Mouse (Mus musculus) C2C12 (cell line): ENCODE measurements around the gene Acer3. TPM values are rescaled to one million over a fixed set of nuclear protein-coding genes. Genes with fewer than 3 reads are reported as not detected.

ENCODE experiments used
- H3K27me3 ChIP-seq: one replicate; pipeline ENCODE4 v1.6.1; 2011; ENCODE audit not compliant: control insufficient read depth, insufficient read depth, insufficient read length
- H3K36me3 ChIP-seq: one replicate; pipeline ENCODE4 v1.6.1; 2011; ENCODE audit not compliant: control insufficient read depth, insufficient read depth
- H3K4me3 ChIP-seq: one replicate; pipeline ENCODE4 v1.5.1; 2011; ENCODE audit warnings: mild to moderate bottlenecking, control low read depth; ENCODE audit not compliant: poor library complexity, insufficient read depth, severe bottlenecking
- H3K79me2 ChIP-seq: one replicate; pipeline ENCODE4 v1.6.1; 2011; ENCODE audit not compliant: control insufficient read depth, insufficient read depth
- H3K79me3 ChIP-seq: one replicate; pipeline ENCODE4 v1.6.1; 2011; ENCODE audit warnings: low read depth, control low read depth
- H3ac ChIP-seq: one replicate; pipeline ENCODE3; 2011; ENCODE audit warnings: low read depth; ENCODE audit not compliant: control insufficient read depth, insufficient read length
- CEBPB ChIP-seq: IDR thresholded peaks from one replicate; pipeline ENCODE4 v1.6.1; 2011; ENCODE audit warnings: low read depth, mild to moderate bottlenecking, control low read depth, moderate library complexity
- CTCF ChIP-seq: IDR thresholded peaks from one replicate; pipeline ENCODE4 v1.5.1; 2011; ENCODE audit not compliant: control insufficient read depth, insufficient read depth, insufficient read length
- FOSL1 ChIP-seq: IDR thresholded peaks from one replicate; pipeline ENCODE4 v1.8.0; 2011; ENCODE audit warnings: mild to moderate bottlenecking, low read length; ENCODE audit not compliant: poor library complexity, insufficient read depth, severe bottlenecking
- MAX ChIP-seq: IDR thresholded peaks from one replicate; pipeline ENCODE4 v1.6.1; 2011; ENCODE audit warnings: mild to moderate bottlenecking, control low read depth
- MYOD1 ChIP-seq: IDR thresholded peaks from one replicate; pipeline ENCODE4 v1.6.1; 2011; ENCODE audit warnings: low read depth; ENCODE audit not compliant: control insufficient read depth, insufficient read length
- MYOG ChIP-seq: IDR thresholded peaks from one replicate; pipeline ENCODE4 v1.6.1; 2011; ENCODE audit not compliant: control insufficient read depth, insufficient read length; ENCODE audit errors: extremely low read depth
- USF1 ChIP-seq: IDR thresholded peaks from one replicate; pipeline ENCODE4 v1.6.1; 2011; ENCODE audit warnings: low read depth, mild to moderate bottlenecking, control low read depth, moderate library complexity
- polyA plus RNA-seq: library from polyadenylated mRNA; unstranded; fragments of >200 nt; fragmentation: generic; extraction: Trizol; gene quantifications from one replicate; pipeline ENCODE4 v1.2.1, GENCODE M21; 2012; ENCODE audit warnings: missing spikeins

Acer3 gene
- polyA plus RNA-seq, 1 experiment: 7.6 TPM

- TF ChIP-seq MAX (no peak), MYOG (no peak), MYOD1 (no peak), CEBPB (no peak), FOSL1 (no peak), CTCF (no peak), USF1 (no peak)
- Histone ChIP-seq H3K36me3 (no peaks in the 10 kb centered on the region), H3K27me3 (no peaks in the 10 kb centered on the region)
Observed at GRCm38 (mm10) chr7:98333507-98333906, 12.5 kb upstream of the Acer3 start.

DNA sequence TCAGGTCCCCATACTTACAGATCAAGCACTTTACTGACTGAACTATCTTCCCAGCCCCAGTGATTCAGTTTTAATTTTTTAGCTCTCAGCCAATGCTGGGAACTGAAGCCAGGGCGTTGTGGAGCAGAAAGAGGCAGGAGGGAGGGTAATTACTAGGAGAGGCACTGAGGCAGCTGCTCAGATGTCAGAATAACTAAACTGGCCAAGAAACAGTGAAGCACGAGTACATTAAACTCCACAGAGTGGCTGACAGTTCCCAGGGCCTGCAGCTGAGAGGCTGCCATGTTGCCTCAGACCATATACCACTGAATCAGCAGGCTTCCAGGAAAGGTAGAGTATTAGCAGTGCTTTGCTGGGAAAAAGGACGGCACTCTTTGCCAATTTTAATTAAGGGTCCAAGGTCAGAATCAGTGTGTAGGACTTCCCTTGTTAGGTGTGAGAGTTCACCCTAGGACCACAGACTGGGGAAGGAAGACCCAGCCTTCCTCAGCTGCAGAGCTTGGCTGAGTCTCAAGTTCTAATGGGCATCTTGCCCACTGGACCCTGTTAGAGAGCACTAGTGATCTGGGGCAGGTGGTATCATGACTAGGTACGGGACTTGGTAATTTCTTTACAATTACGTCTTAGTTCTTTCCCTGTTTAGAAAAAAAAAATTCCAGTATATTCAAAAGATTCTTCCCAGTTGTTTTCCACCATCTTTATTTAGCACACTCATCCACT is 11.8 kb upstream of the Acer3 start:
- no peak overlapping the region for H3K4me3 ChIP-seq
- no peaks in the 10 kb centered on the region for H3K79me3 ChIP-seq
- no peaks in the 10 kb centered on the region for H3K79me2 ChIP-seq
- TF ChIP-seq CTCF (no peak), FOSL1 (no peak), MYOD1 (no peak), MAX (no peak), USF1 (no peak), CEBPB (no peak), MYOG (no peak)
- no peak overlapping the region for H3ac ChIP-seq
- no peaks in the 10 kb centered on the region for H3K36me3 ChIP-seq
- no peaks in the 10 kb centered on the region for H3K27me3 ChIP-seq

More at GRCm38 (mm10) chr7:98333507-98333906, 12.5 kb upstream of the Acer3 start:
- no peak overlapping the region for H3K4me3 ChIP-seq
- H3K79me3 ChIP-seq: no peaks in the 10 kb centered on the region
- no peaks in the 10 kb centered on the region for H3K79me2 ChIP-seq
- no peak overlapping the region for H3ac ChIP-seq

GRCm38 (mm10) chr7:98331932-98332331 is 10.9 kb upstream of the Acer3 start:
- H3K79me3 ChIP-seq: no peaks in the 10 kb centered on the region
- no peaks in the 10 kb centered on the region for H3K36me3 ChIP-seq
- no peaks in the 10 kb centered on the region for H3K79me2 ChIP-seq
- no peak for TF ChIP-seq CEBPB
- TF ChIP-seq MYOG: no peak
- no peak for TF ChIP-seq USF1
- TF ChIP-seq MYOD1: no peak
- TF ChIP-seq CTCF: no peak
- TF ChIP-seq FOSL1: no peak
- no peak for TF ChIP-seq MAX
- H3ac ChIP-seq: no peak overlapping the region
- H3K27me3 ChIP-seq: no peaks in the 10 kb centered on the region
- H3K4me3 ChIP-seq: no peak overlapping the region

- Histone ChIP-seq H3K4me3 (no peak overlapping the region), H3ac (no peak overlapping the region), H3K79me2 (no peaks in the 10 kb centered on the region), H3K79me3 (no peaks in the 10 kb centered on the region), H3K36me3 (no peaks in the 10 kb centered on the region), H3K27me3 (no peaks in the 10 kb centered on the region)
- TF ChIP-seq MAX (no peak), USF1 (no peak), CTCF (no peak), MYOG (no peak), MYOD1 (no peak), CEBPB (no peak), FOSL1 (no peak)
Observed at GRCm38 (mm10) chr7:98330375-98331002, 9.5 kb upstream of the Acer3 start.

DNA sequence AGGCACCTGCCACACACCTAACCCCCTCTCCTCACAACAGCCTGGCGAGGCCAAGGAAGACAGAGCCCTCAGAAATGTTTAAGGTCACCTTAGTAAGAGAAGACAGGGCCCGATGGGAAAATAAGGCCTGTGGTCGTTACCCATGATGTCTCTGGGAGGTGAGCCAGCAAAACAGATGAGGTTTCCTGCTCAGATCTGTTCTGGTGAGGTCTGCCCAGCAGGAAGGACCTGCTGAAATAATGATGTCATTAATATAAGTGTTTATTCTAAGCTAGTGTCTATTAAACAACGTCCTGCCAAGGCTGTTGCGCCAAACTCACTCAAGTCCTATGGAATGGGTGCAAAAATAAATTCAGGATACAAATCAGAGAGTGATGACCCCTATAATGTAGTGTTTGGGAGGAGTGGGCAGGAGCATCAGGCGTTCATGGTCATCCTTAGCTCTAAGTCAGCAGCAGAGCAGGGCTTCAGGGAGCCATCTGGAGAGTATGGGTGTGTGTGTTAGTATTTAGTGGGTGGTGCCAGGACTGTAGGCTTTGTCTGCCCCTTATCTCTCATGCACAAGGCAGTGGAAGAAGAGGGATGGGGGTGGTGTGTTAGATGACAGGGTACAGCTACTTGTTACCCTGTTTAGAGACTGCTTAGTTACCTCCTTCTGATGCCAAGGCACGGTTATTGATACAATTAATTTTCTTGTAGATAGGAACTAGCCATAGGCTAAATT is 8.8 kb upstream of the Acer3 start:
- TF ChIP-seq MAX (no peak), MYOD1 (no peak), USF1 (no peak), CTCF (no peak), MYOG (no peak), FOSL1 (no peak), CEBPB (no peak)
- H3K79me2 ChIP-seq: no peaks in the 10 kb centered on the region
- H3K4me3 ChIP-seq: no peak overlapping the region
- no peaks in the 10 kb centered on the region for H3K36me3 ChIP-seq
- no peaks in the 10 kb centered on the region for H3K79me3 ChIP-seq
- H3K27me3 ChIP-seq: no peaks in the 10 kb centered on the region
- H3ac ChIP-seq: no peak overlapping the region
